In genomic region chr4:100070101-100070500, GRCm38 (mm10) we compare ENCODE assay signal across 26 mouse cellular contexts. TPM values are rescaled to one million over a fixed set of nuclear protein-coding genes. Genes with fewer than 3 reads are reported as not detected.
A peak's percentile ranks its signal among the peaks of the same experiment; 100 is the strongest.
DNase-seq lines count a peak whose midpoint lies in the region; ATAC-seq and TF ChIP-seq lines count a peak whose summit lies in the region.
"Had no signal": no experiment of that assay in that cellular context is flagged by ENCODE, and none has a peak within 500 bp of the region (broad histone marks: within the 10 kb centered on the region; RNA-seq: fewer than 3 reads in every experiment).

No protein-coding gene starts in this region.

- TF ChIP-seq CTCF in forebrain, postnatal 0 days (IDR thresholded peaks at IDR 0.05; ENCODE audit: low read depth): no peak

- no peaks in the 10 kb centered on the region for H3K4me1 ChIP-seq in midbrain, embryonic 11.5 days (ENCODE audit: control insufficient read depth, insufficient read depth, low read length)
- no peaks in the 10 kb centered on the region for H3K4me1 ChIP-seq in midbrain, embryonic 16.5 days (ENCODE audit: control insufficient read depth, insufficient read depth, low read length)
- H3K4me1 ChIP-seq in forebrain, postnatal 0 days (ENCODE audit: insufficient read depth): no peaks in the 10 kb centered on the region
- H3K4me1 ChIP-seq: forebrain, embryonic 15.5 days had no signal

- H3K9ac ChIP-seq in midbrain, embryonic 11.5 days (ENCODE audit: low read length): no peak overlapping the region
- H3K9ac ChIP-seq in midbrain, embryonic 16.5 days (ENCODE audit: low read depth, low read length): no peak overlapping the region
- no peak overlapping the region for H3K9ac ChIP-seq in forebrain, postnatal 0 days
- H3K9ac ChIP-seq: embryonic facial prominence, embryonic 12.5 days; forebrain, embryonic 15.5 days had no signal

- DNase-seq in midbrain, embryonic 11.5 days (ENCODE audit: low spot score, missing footprints): peak; percentile 57
- peak; percentile 35 for DNase-seq in mesoderm, embryonic 11.5 days (ENCODE audit: low read depth, low spot score)
- DNase-seq in forebrain, postnatal 0 days: no peak
- no peak for DNase-seq in liver
- no peak for DNase-seq in adipocyte (ENCODE audit: low spot score)
- DNase-seq: adrenal gland, adult 2 months; adrenal gland, postnatal 10 days; adrenal gland, postnatal 25 days; B cell, adult 2 months; cerebellum, adult 11 months; cerebellum, adult 18-20 months; cerebellum, adult 8-10 months; cerebellum, adult 9-11 months; cerebellum, postnatal 14 days; cerebellum, postnatal 36 days had no signal

- H3K4me2 ChIP-seq in midbrain, embryonic 11.5 days: no peak overlapping the region
- H3K4me2 ChIP-seq in midbrain, embryonic 16.5 days (ENCODE audit: low read length): no peak overlapping the region
- H3K4me2 ChIP-seq in forebrain, postnatal 0 days (ENCODE audit: low read depth): no peak overlapping the region
- H3K4me2 ChIP-seq: embryonic facial prominence, embryonic 12.5 days; forebrain, embryonic 15.5 days had no signal

- no peaks in the 10 kb centered on the region for H3K36me3 ChIP-seq in midbrain, embryonic 11.5 days (ENCODE audit: control insufficient read depth, insufficient read depth, low read length)
- H3K36me3 ChIP-seq in midbrain, embryonic 16.5 days (ENCODE audit: control insufficient read depth, insufficient read depth, low read length): no peaks in the 10 kb centered on the region
- no peaks in the 10 kb centered on the region for H3K36me3 ChIP-seq in forebrain, postnatal 0 days (ENCODE audit: insufficient read depth)
- H3K36me3 ChIP-seq: embryonic facial prominence, embryonic 10.5 days; embryonic facial prominence, embryonic 12.5 days; forebrain, embryonic 15.5 days; G1E had no signal

- no peak for ATAC-seq in midbrain, embryonic 11.5 days (ENCODE audit: low FRiP score)
- ATAC-seq in midbrain, embryonic 16.5 days: no peak
- peak; percentile 91 for ATAC-seq in common myeloid progenitor, adult 5-6 weeks (replicated peaks; ENCODE audit: low read depth, poor library complexity, severe bottlenecking)
- peak; percentile 64 to 90 for ATAC-seq in hematopoietic stem cell, adult 5-6 weeks (replicated peaks in 1 of 2; ENCODE audit: insufficient read depth in 1 of 2, low FRiP score in 2 of 2, low TSS enrichment in 1 of 2, low read depth in 1 of 2, poor library complexity in 2 of 2, severe bottlenecking in 2 of 2)
- ATAC-seq in forebrain, postnatal 0 days: no peak
- ATAC-seq: activated CD4-positive, CD25-positive, alpha-beta regulatory T cell, adult 4 months; CD4-positive, CD25-positive, alpha-beta regulatory T cell, adult 4 months; forebrain, embryonic 15.5 days; Patski had no signal

- H3K9me3 ChIP-seq in midbrain, embryonic 11.5 days (ENCODE audit: control insufficient read depth, low read length): no peaks in the 10 kb centered on the region
- no peaks in the 10 kb centered on the region for H3K9me3 ChIP-seq in midbrain, embryonic 16.5 days (replicated peaks; ENCODE audit: control insufficient read depth, low read length, poor library complexity, severe bottlenecking)
- no peaks in the 10 kb centered on the region for H3K9me3 ChIP-seq in forebrain, postnatal 0 days (ENCODE audit: low read length)
- H3K9me3 ChIP-seq: embryonic facial prominence, embryonic 10.5 days; embryonic facial prominence, embryonic 12.5 days; forebrain, embryonic 15.5 days; G1E had no signal

- H3K27ac ChIP-seq in midbrain, embryonic 11.5 days (ENCODE audit: low read depth, low read length): no peak overlapping the region
- H3K27ac ChIP-seq in midbrain, embryonic 16.5 days (ENCODE audit: low read length): no peak overlapping the region
- H3K27ac ChIP-seq in forebrain, postnatal 0 days (ENCODE audit: low read depth, low read length): no peak overlapping the region
- H3K27ac ChIP-seq: embryonic facial prominence, embryonic 10.5 days; embryonic facial prominence, embryonic 12.5 days; forebrain, embryonic 15.5 days had no signal

- H3K27me3 ChIP-seq in midbrain, embryonic 11.5 days (ENCODE audit: control insufficient read depth, insufficient read depth, low read length): no peaks in the 10 kb centered on the region
- H3K27me3 ChIP-seq in midbrain, embryonic 16.5 days (ENCODE audit: control insufficient read depth, insufficient read depth, low read depth, low read length): no peaks in the 10 kb centered on the region
- no peaks in the 10 kb centered on the region for H3K27me3 ChIP-seq in forebrain, postnatal 0 days (ENCODE audit: insufficient read depth, low read length)
- H3K27me3 ChIP-seq: CH12.LX; embryonic facial prominence, embryonic 12.5 days; forebrain, embryonic 15.5 days; Patski had no signal

- H3K4me3 ChIP-seq in midbrain, embryonic 11.5 days (ENCODE audit: low read depth, low read length): no peak overlapping the region
- no peak overlapping the region for H3K4me3 ChIP-seq in midbrain, embryonic 16.5 days (ENCODE audit: low read depth, low read length)
- H3K4me3 ChIP-seq in forebrain, postnatal 0 days (ENCODE audit: low read depth, low read length): no peak overlapping the region
- H3K4me3 ChIP-seq: embryonic facial prominence, embryonic 10.5 days; embryonic facial prominence, embryonic 12.5 days; forebrain, embryonic 15.5 days had no signal

- 84% methylated on average over 6 of the region's 6 CpGs for WGBS in midbrain, embryonic 11.5 days
- 84% methylated on average over 6 of the region's 6 CpGs for WGBS in midbrain, embryonic 16.5 days
- WGBS in forebrain, postnatal 0 days: 81% methylated on average over 6 of the region's 6 CpGs

RNA-seq across cellular contexts. Expression of gene Ror1, which starts 25.5 kb away (rescaled TPM):
- polyA plus RNA-seq in midbrain, embryonic 11.5 days (2014; fragmentation: Nextera tagmentation; extraction: Ambion mirVana): 4.8 TPM in 2 replicates
- polyA plus RNA-seq in midbrain, embryonic 16.5 days (2015; fragmentation: Nextera tagmentation; extraction: Ambion mirVana): 0.83 and 0.84 TPM in 2 replicates
- under 0.01 TPM in 1 of 2 replicates, not detected in the other for total RNA-seq in common myeloid progenitor, adult 5-6 weeks (2017)
- total RNA-seq in hematopoietic stem cell, adult 5-6 weeks (2017): 0.35 and 0.50 TPM in 2 replicates
- 1.8 and 2.4 TPM in 2 replicates for total RNA-seq in forebrain, postnatal 0 days (2014; rRNA removed)
- polyA plus RNA-seq in forebrain, postnatal 0 days (2015; fragmentation: Nextera tagmentation; extraction: Ambion mirVana): 0.80 and 0.93 TPM in 2 replicates
- total RNA-seq: CH12.LX had no signal
- polyA plus RNA-seq: activated CD4-positive, CD25-positive, alpha-beta regulatory T cell, adult 4 months; CD4-positive, CD25-positive, alpha-beta regulatory T cell, adult 4 months; G1E had no signal

Comparison
In these comparisons a context has a peak if more than half of its experiments do, and no peak if none do; other contexts are left out.
1. ATAC-seq: peak in common myeloid progenitor, adult 5-6 weeks (single experiment) and hematopoietic stem cell, adult 5-6 weeks (2 of 2); none in midbrain, embryonic 11.5 days (single experiment), midbrain, embryonic 16.5 days (single experiment) and forebrain, postnatal 0 days (single experiment).
2. DNase-seq: peak in midbrain, embryonic 11.5 days (single experiment) and mesoderm, embryonic 11.5 days (single experiment); none in forebrain, postnatal 0 days (single experiment), liver (single experiment) and adipocyte (single experiment).